Mouse (Mus musculus) forebrain, embryonic 16.5 days (tissue): ENCODE results near the gene Dst. TPM values are rescaled to one million over a fixed set of nuclear protein-coding genes. Genes with fewer than 3 reads are reported as not detected.

ENCODE experiments used
- ATAC-seq: fragments of 200-750 bp; cut with Nextera tagmentation; 2 replicates; pipeline ENCODE4 v1.8.0; 2017; ENCODE audit warnings: mild to moderate bottlenecking, moderate library complexity
- H3K27ac ChIP-seq: fragments of 300-500 bp; sonication (generic); 2 replicates; pipeline ENCODE4 v1.5.1; 2014; ENCODE audit warnings: low read length, control low read depth
- H3K27me3 ChIP-seq: fragments of 300-500 bp; sonication (generic); replicated peaks from 2 replicates; pipeline ENCODE4 v1.6.1; 2014; ENCODE audit warnings: low read length; ENCODE audit not compliant: control insufficient read depth, insufficient read depth
- H3K36me3 ChIP-seq: fragments of 300-500 bp; sonication (generic); 2 replicates; pipeline ENCODE4 v1.6.1; 2014; ENCODE audit not compliant: control insufficient read depth, insufficient read depth
- H3K4me1 ChIP-seq: fragments of 300-500 bp; sonication (generic); replicated peaks from 2 replicates; pipeline ENCODE4 v1.6.1; 2014; ENCODE audit warnings: low read length; ENCODE audit not compliant: control insufficient read depth, insufficient read depth
- H3K4me2 ChIP-seq: fragments of 300-500 bp; sonication (generic); 2 replicates; pipeline ENCODE4 v1.6.1; 2014; ENCODE audit warnings: mild to moderate bottlenecking, low read length, control low read depth
- H3K4me3 ChIP-seq: fragments of 300-500 bp; sonication (generic); replicated peaks from 2 replicates; pipeline ENCODE4 v1.5.1; 2014; ENCODE audit warnings: mild to moderate bottlenecking, low read length, control low read depth
- H3K9ac ChIP-seq: fragments of 300-500 bp; sonication (generic); replicated peaks from 2 replicates; pipeline ENCODE4 v1.6.1; 2014; ENCODE audit warnings: low read depth, low read length, control low read depth
- H3K9me3 ChIP-seq: fragments of 300-500 bp; sonication (generic); 2 replicates; pipeline ENCODE4 v1.6.1; 2016; ENCODE audit warnings: low read length; ENCODE audit not compliant: control insufficient read depth
- WGBS: fragments of 180-500 bp; shearing (Covaris S2); extraction: QIAGEN DNeasy Blood & Tissue Kit; methylation state at CpG from one replicate; pipeline ENCODE4 v1.1.7; 2014; 5-methylcytosine and 5-hydroxymethylcytosine counted together
- polyA plus RNA-seq: library from polyadenylated mRNA; unstranded; fragments of >200 nt; fragmentation: Nextera tagmentation; extraction: Ambion mirVana; gene quantifications from 2 replicates; pipeline ENCODE4 v1.2.1, GENCODE M21; 2015

The Dst gene
- 35.5 and 41.2 TPM in 2 replicates for polyA plus RNA-seq

GRCm38 (mm10) chr1:33908191-33908962 is at the start of gene Dst:
TSS of gene Dst (plus strand) at chr1:33908225.
- WGBS: 4% methylated on average over 43 of the region's 44 CpGs
- H3K4me1 ChIP-seq: peaks cover 27% of the 10 kb centered on the region
- H3K9ac ChIP-seq: peak within 1 kb of the TSS; percentile 74
- H3K4me3 ChIP-seq: peak within 1 kb of the TSS; percentile 75
- peak within 1 kb of the TSS; percentile 83 for H3K4me2 ChIP-seq
- H3K9me3 ChIP-seq: no peaks in the 10 kb centered on the region
- H3K27ac ChIP-seq: peak within 1 kb of the TSS; percentile 78
- H3K27me3 ChIP-seq: no peaks in the 10 kb centered on the region; the same call in 1 of the 2 replicates
- ATAC-seq: no peak
- H3K36me3 ChIP-seq: no peaks in the 10 kb centered on the region

- no peaks in the 10 kb centered on the region for H3K4me1 ChIP-seq
- 74% methylated on average over 2 of the region's 2 CpGs for WGBS
- no peak for ATAC-seq
- H3K9me3 ChIP-seq: no peaks in the 10 kb centered on the region
- no peak overlapping the region for H3K4me3 ChIP-seq
- H3K4me2 ChIP-seq: no peak overlapping the region
- no peaks in the 10 kb centered on the region for H3K36me3 ChIP-seq
- no peak overlapping the region for H3K27ac ChIP-seq
- H3K9ac ChIP-seq: no peak overlapping the region
- H3K27me3 ChIP-seq: no peaks in the 10 kb centered on the region
Observed at GRCm38 (mm10) chr1:33869031-33869430, 39.0 kb upstream of the Dst start.

GRCm38 (mm10) chr1:33869437-33869836 is 38.6 kb upstream of the Dst start:
- no peaks in the 10 kb centered on the region for H3K4me1 ChIP-seq
- H3K9me3 ChIP-seq: no peaks in the 10 kb centered on the region
- no peak for ATAC-seq
- no peak overlapping the region for H3K4me2 ChIP-seq
- no peak overlapping the region for H3K4me3 ChIP-seq
- H3K9ac ChIP-seq: no peak overlapping the region
- no peaks in the 10 kb centered on the region for H3K36me3 ChIP-seq
- 90% methylated on average over 3 of the region's 3 CpGs for WGBS
- no peaks in the 10 kb centered on the region for H3K27me3 ChIP-seq
- H3K27ac ChIP-seq: no peak overlapping the region

- no peaks in the 10 kb centered on the region for H3K27me3 ChIP-seq
- peak; percentile 79 for ATAC-seq
- no peak overlapping the region for H3K4me2 ChIP-seq
- 56% methylated on average over 5 of the region's 5 CpGs for WGBS
- H3K9me3 ChIP-seq: no peaks in the 10 kb centered on the region
- H3K4me1 ChIP-seq: no peaks in the 10 kb centered on the region
- no peak overlapping the region for H3K4me3 ChIP-seq
- H3K36me3 ChIP-seq: no peaks in the 10 kb centered on the region
- H3K9ac ChIP-seq: no peak overlapping the region
- no peak overlapping the region for H3K27ac ChIP-seq
Observed at GRCm38 (mm10) chr1:33873561-33873960, 34.5 kb upstream of the Dst start.

DNA sequence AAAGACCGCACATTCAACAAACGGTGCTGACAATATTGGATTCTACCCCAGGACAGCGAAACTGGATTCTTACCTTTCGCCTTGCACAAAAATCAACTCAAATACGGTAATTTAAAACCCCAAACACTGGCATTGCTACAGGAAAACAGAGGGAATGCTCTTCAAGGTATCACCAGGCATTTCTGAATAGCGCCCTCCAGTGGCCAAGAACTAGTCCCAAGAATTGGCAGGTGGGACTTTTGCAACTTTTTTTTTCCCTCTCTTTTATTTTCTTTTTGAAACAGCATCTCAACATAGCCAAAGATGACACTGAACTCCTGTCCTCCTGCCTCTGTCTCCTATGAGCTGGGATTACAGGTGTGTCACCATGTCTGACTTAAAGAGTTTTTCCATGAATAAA is 32.3 kb upstream of the Dst start:
- Histone ChIP-seq H3K9me3 (no peaks in the 10 kb centered on the region), H3K36me3 (no peaks in the 10 kb centered on the region), H3K4me2 (no peak overlapping the region), H3K27me3 (no peaks in the 10 kb centered on the region), H3K4me3 (no peak overlapping the region), H3K9ac (no peak overlapping the region), H3K4me1 (no peaks in the 10 kb centered on the region), H3K27ac (no peak overlapping the region)
- no peak for ATAC-seq
- WGBS: 50% methylated on average over 6 of the region's 6 CpGs

GRCm38 (mm10) chr1:33876416-33876815 is 31.6 kb upstream of the Dst start:
- H3K9me3 ChIP-seq: no peaks in the 10 kb centered on the region
- no peak overlapping the region for H3K4me3 ChIP-seq
- no peaks in the 10 kb centered on the region for H3K36me3 ChIP-seq
- H3K4me1 ChIP-seq: no peaks in the 10 kb centered on the region
- no peak for ATAC-seq
- WGBS: 77% methylated on average over 3 of the region's 3 CpGs
- H3K4me2 ChIP-seq: no peak overlapping the region
- no peaks in the 10 kb centered on the region for H3K27me3 ChIP-seq
- H3K9ac ChIP-seq: no peak overlapping the region
- no peak overlapping the region for H3K27ac ChIP-seq

- H3K9me3 ChIP-seq: no peaks in the 10 kb centered on the region
- H3K9ac ChIP-seq: no peak overlapping the region
- no peaks in the 10 kb centered on the region for H3K27me3 ChIP-seq
- WGBS: 85% methylated on average over 7 of the region's 7 CpGs
- no peak overlapping the region for H3K4me3 ChIP-seq
- ATAC-seq: no peak
- H3K4me1 ChIP-seq: no peaks in the 10 kb centered on the region
- H3K4me2 ChIP-seq: no peak overlapping the region
- no peak overlapping the region for H3K27ac ChIP-seq
- H3K36me3 ChIP-seq: no peaks in the 10 kb centered on the region
Observed at GRCm38 (mm10) chr1:33878170-33878569, 29.9 kb upstream of the Dst start.

GRCm38 (mm10) chr1:33883102-33883839 is 24.8 kb upstream of the Dst start:
- Histone ChIP-seq H3K9me3 (no peaks in the 10 kb centered on the region), H3K4me3 (0 out of 2 replicates have a peak overlapping the region, but pooled peaks have one; percentile 8), H3K9ac (no peak overlapping the region), H3K4me1 (peaks cover 4% of the 10 kb centered on the region), H3K36me3 (no peaks in the 10 kb centered on the region), H3K27me3 (no peaks in the 10 kb centered on the region), H3K4me2 (peak overlapping the region; percentile 30), H3K27ac (no peak overlapping the region)
- no peak for ATAC-seq
- WGBS: 18% methylated on average over 18 of the region's 18 CpGs

- ATAC-seq: peak; percentile 33; the same call in 1 of the 2 replicates
- Histone ChIP-seq H3K9ac (no peak overlapping the region), H3K36me3 (no peaks in the 10 kb centered on the region), H3K27ac (no peak overlapping the region), H3K4me1 (0 out of 2 replicates have a peak, but pooled peaks cover 4% of the 10 kb centered on the region), H3K4me3 (no peak overlapping the region), H3K27me3 (no peaks in the 10 kb centered on the region), H3K9me3 (no peaks in the 10 kb centered on the region), H3K4me2 (no peak overlapping the region)
- 66% methylated on average over 10 of the region's 10 CpGs for WGBS
Observed at GRCm38 (mm10) chr1:33892784-33893183, 15.2 kb upstream of the Dst start.
